Mouse (Mus musculus): ENCODE data around the gene Lrrc3. TPM values are rescaled to one million over a fixed set of nuclear protein-coding genes. Genes with fewer than 3 reads are reported as not detected.
"Not testable (repeated sequence)": the region's sequence is repeated elsewhere in the genome, so short reads cannot be mapped to it uniquely, and the experiment has no call there.

The Lrrc3 gene
- 10 to 100 TPM; 10.4 to 10.8 TPM for total RNA-seq (2021)
- long read RNA-seq, experiment 1, full-length matches to known transcripts: 1 of 1 reads
- long read RNA-seq, experiment 1, partial matches to known transcripts: 0 of 1 reads
- long read RNA-seq, experiment 1, other reads (novel, unspliced or antisense): 0 of 1 reads
- long read RNA-seq, experiment 2, full-length matches to known transcripts: 1 of 2 reads
- long read RNA-seq, experiment 2, partial matches to known transcripts: 0 of 2 reads
- long read RNA-seq, experiment 2, other reads (novel, unspliced or antisense): 1 of 2 reads

- peak; percentile 54 to 65 for DNase-seq (ENCODE audit: low spot score in 2 of 2)
These were observed at the start of gene Lrrc3 for GRCm38 (mm10) chr10:77902211-77902893. Gene Lrrc3, minus strand, starts transcription at chr10:77902536.

- not testable (repeated sequence) for DNase-seq (ENCODE audit: low spot score in 2 of 2)
These were observed 48.1 kb upstream of the Lrrc3 start for GRCm38 (mm10) chr10:77950468-77950867.

- DNase-seq (ENCODE audit: low spot score in 2 of 2): no peak
These were observed 37.3 kb upstream of the Lrrc3 start for GRCm38 (mm10) chr10:77939685-77940084.

DNA sequence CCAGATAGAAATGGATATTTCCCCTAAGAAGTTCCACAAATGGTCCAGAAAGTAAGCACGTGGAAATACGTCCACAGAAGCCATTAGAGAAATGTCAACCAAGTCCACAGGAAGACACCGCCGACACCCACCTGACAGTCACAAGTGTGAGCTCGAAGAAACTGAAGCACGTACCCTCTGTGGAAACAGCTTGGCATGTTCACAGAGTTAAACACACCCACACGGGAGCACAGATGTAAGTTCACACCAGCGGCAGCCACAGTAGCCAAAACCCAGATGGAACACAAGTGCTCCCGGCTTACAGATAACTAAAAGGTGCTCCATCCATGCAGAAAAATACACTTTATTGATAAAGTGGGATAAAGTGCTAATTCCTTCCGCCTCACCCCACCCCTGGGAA, 25.0 kb upstream of the Lrrc3 start:
- no peak for DNase-seq (ENCODE audit: low spot score in 2 of 2)

GRCm38 (mm10) chr10:77926140-77926539, 23.8 kb upstream of the Lrrc3 start:
- DNase-seq (ENCODE audit: low spot score in 2 of 2): peak; percentile 24 to 44

- DNase-seq (ENCODE audit: low spot score in 2 of 2): no peak
These were observed 20.3 kb upstream of the Lrrc3 start for GRCm38 (mm10) chr10:77922681-77923080.

- peak; percentile 16 to 61 for DNase-seq (ENCODE audit: low spot score in 2 of 2)
These were observed 18.7 kb upstream of the Lrrc3 start for GRCm38 (mm10) chr10:77921009-77921408.

- DNase-seq (ENCODE audit: low spot score in 2 of 2): peak in 1 of 2 experiments; percentile 31
These were observed 14.4 kb upstream of the Lrrc3 start for GRCm38 (mm10) chr10:77916636-77917335.

- no peak for DNase-seq (ENCODE audit: low spot score in 2 of 2)
These were observed 11.0 kb upstream of the Lrrc3 start for GRCm38 (mm10) chr10:77913292-77913691.

DNA sequence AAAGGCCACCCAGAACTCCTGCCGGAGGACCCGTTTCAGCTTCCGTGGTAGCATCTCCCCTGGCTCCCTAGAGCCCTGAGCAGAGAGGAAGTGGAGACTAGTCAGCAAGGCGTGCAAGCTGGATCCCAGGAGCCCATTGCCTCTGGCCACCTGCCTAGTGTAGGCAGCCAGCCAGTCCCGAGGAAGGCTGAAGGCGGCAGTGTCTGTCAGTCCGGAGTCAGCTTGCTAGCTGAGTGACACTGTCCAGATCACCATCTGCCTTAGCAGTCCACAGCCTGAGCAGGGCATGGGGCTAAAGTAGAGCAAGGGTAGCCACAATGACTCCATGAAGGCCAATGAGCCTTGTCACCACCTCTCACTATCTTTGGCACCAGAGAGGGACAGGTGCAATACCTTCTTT, 10.3 kb upstream of the Lrrc3 start:
- no peak for DNase-seq (ENCODE audit: low spot score in 2 of 2)

GRCm38 (mm10) chr10:77902894-77903715, 769 bp upstream of the Lrrc3 start:
- DNase-seq (ENCODE audit: low spot score in 2 of 2): peak; percentile 64 to 69

GRCm38 (mm10) chr10:77901871-77902210, 495 bp downstream of the Lrrc3 start:
- DNase-seq (ENCODE audit: low spot score in 2 of 2): no peak

GRCm38 (mm10) chr10:77900903-77901818, 1.2 kb downstream of the Lrrc3 start:
- DNase-seq (ENCODE audit: low spot score in 2 of 2): no peak

DNA sequence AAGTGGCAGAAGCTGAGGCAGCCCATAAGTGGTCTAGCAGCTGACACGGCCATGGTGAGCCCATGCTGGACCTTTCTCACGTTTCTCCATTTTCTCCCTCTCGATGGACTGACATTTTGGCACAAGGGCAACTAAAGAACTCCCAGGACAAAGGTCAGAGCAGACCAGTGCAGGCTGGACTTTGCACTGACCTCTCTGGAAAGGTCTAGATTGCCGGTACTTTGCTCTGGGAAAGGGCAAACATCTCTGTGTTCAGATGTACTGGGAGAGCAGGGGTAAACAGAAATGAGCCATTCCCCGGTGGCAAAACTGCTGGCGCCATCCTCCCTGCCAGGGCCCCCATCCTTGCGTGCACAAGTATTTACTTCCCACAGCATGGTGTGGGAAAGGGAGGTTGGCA, 2.2 kb downstream of the Lrrc3 start:
- no peak for DNase-seq (ENCODE audit: low spot score in 2 of 2)

DNA sequence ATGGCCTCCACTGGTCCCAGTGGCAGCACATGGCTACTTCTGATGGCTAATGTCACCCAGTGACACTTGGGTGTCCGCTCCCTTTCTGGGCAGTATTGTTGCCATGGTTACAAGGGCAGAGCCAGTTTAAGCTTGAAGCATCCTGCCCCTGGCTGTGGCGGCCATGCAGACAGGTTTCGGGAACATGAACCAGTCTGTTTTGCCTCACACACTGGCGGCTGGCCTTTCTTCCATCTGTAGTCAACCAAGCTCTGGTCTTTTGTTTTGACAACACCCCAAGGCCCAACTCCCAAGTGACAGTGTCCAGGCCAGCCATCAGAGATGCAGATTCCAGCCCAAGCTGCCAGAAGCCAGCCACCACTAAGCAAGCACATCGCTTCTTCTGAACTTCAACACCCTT, 6.8 kb downstream of the Lrrc3 start:
- DNase-seq (ENCODE audit: low spot score in 2 of 2): no peak

DNA sequence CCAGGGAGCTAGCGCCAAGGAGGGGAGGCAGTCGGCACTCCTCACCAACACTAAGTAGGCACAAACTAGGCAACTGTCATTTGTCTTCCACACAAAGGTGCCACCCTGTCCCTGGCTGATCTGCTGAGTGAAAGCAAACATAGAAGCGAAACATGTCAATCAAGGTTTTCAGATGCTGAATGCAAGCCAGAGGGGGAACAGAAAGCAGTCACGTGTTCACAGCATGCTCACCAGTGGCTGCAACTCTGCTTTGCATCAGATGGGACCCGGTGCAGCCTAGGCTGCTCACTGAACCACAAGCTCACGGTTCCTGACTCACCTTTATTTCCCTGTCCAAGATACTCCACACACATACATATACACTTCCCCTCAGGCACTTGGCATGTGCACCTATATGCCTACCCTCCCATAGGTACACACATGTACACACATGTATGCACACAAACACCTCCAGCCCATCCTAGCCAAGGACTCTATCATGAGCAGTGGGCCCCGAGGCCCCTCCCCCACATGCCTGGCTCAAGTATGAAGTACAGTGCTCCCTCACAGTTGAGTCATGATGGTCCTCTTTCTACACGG, 11.3 kb downstream of the Lrrc3 start:
- no peak for DNase-seq (ENCODE audit: low spot score in 2 of 2)

GRCm38 (mm10) chr10:77886007-77886747, 16.2 kb downstream of the Lrrc3 start:
- DNase-seq (ENCODE audit: low spot score in 2 of 2): no peak

- DNase-seq (ENCODE audit: low spot score in 2 of 2): no peak
These were observed 19.8 kb downstream of the Lrrc3 start for GRCm38 (mm10) chr10:77882553-77882952.

- no peak for DNase-seq (ENCODE audit: low spot score in 2 of 2)
These were observed 22.0 kb downstream of the Lrrc3 start for GRCm38 (mm10) chr10:77880305-77880704.
